ENCODE assay signal across 9 mouse cellular contexts in genomic region chr13:72640131-72640521, GRCm38 (mm10). TPM values are rescaled to one million over a fixed set of nuclear protein-coding genes. Genes with fewer than 3 reads are reported as not detected.
DNase-seq lines count a peak whose midpoint lies in the region; ATAC-seq and TF ChIP-seq lines count a peak whose summit lies in the region.
"Had no signal": no experiment of that assay in that cellular context is flagged by ENCODE, and none has a peak within 500 bp of the region (broad histone marks: within the 10 kb centered on the region; RNA-seq: fewer than 3 reads in every experiment).

No protein-coding gene starts in this region.

- H3K27ac ChIP-seq in heart, embryonic 10.5 days: no peak overlapping the region
- no peak overlapping the region for H3K27ac ChIP-seq in cortical plate, adult 2 months (ENCODE audit: insufficient read depth, low read length)
- peak overlapping the region; percentile 82 for H3K27ac ChIP-seq in hindbrain, embryonic 10.5 days
- H3K27ac ChIP-seq in liver, adult 2 months (replicated peaks; ENCODE audit: insufficient read depth, low read depth, low read length): no peak overlapping the region

- H3K4me2 ChIP-seq in myocyte (ENCODE audit: low read depth): peak overlapping the region; percentile 52

- no peak overlapping the region; the same call in 1 of the 2 replicates for H3K9ac ChIP-seq in liver, adult 2 months (ENCODE audit: low read depth, low read length)

- H3K4me1 ChIP-seq in heart, embryonic 10.5 days: peaks cover 20% of the 10 kb centered on the region
- H3K4me1 ChIP-seq in cortical plate, adult 2 months (ENCODE audit: control insufficient read depth, insufficient read depth, low read length): no peaks in the 10 kb centered on the region
- peaks cover 56% of the 10 kb centered on the region for H3K4me1 ChIP-seq in hindbrain, embryonic 10.5 days (replicated peaks)
- 0 out of 2 replicates have a peak, but pooled peaks cover 3% of the 10 kb centered on the region for H3K4me1 ChIP-seq in liver, adult 2 months (ENCODE audit: control insufficient read depth, insufficient read depth, low read length)

- peak overlapping the region; percentile 58 for H3K4me3 ChIP-seq in heart, embryonic 10.5 days
- peak overlapping the region; percentile 26; the same call in 1 of the 2 replicates for H3K4me3 ChIP-seq in cortical plate, adult 2 months (ENCODE audit: insufficient read depth, low read length)
- peak overlapping the region; percentile 54 for H3K4me3 ChIP-seq in hindbrain, embryonic 10.5 days
- peak overlapping the region; percentile 54; the same call in 1 of the 2 replicates for H3K4me3 ChIP-seq in liver, adult 2 months (ENCODE audit: insufficient read depth, low read depth, low read length)
- H3K4me3 ChIP-seq in myocyte: peak overlapping the region; percentile 14

- DNase-seq in heart, embryonic 10.5 days (ENCODE audit: low spot score): no peak
- no peak for DNase-seq in heart, adult 8-10 months (ENCODE audit: low spot score)
- no peak for DNase-seq in hindbrain, embryonic 10.5 days (ENCODE audit: low spot score)
- DNase-seq in liver, adult 2 months (ENCODE audit: extremely low read depth, low read depth, low spot score): peak; percentile 15
- no peak for DNase-seq in B cell, adult 2 months

- H3K79me2 ChIP-seq in liver, adult 2 months (ENCODE audit: control insufficient read depth, insufficient read depth, low read length): no peaks in the 10 kb centered on the region
- no peaks in the 10 kb centered on the region for H3K79me2 ChIP-seq in myocyte (ENCODE audit: control insufficient read depth, insufficient read depth)

- H3ac ChIP-seq in myocyte (ENCODE audit: control insufficient read depth, insufficient read length): no peak overlapping the region

- no peak for TF ChIP-seq CTCF in cortical plate, adult 2 months (IDR thresholded peaks at IDR 0.05; ENCODE audit: extremely low read depth, insufficient read depth, low read length)
- TF ChIP-seq CTCF in liver, adult 2 months (IDR thresholded peaks at IDR 0.05; ENCODE audit: low read depth, low read length): peak; percentile 6; the same call in 1 of the 2 replicates

- no peak for TF ChIP-seq POLR2A in cortical plate, adult 2 months (IDR thresholded peaks at IDR 0.05; ENCODE audit: extremely low read depth, insufficient read depth, low read length)
- no peak for TF ChIP-seq POLR2A in liver, adult 2 months (IDR thresholded peaks at IDR 0.05; ENCODE audit: extremely low read depth, insufficient read depth, low read length)
- TF ChIP-seq POLR2A in myocyte (IDR thresholded peaks at IDR 0.05; ENCODE audit: insufficient read length, low read depth): no peak

- no peaks in the 10 kb centered on the region for H3K9me3 ChIP-seq in heart, embryonic 10.5 days
- no peaks in the 10 kb centered on the region for H3K9me3 ChIP-seq in hindbrain, embryonic 10.5 days

- no peaks in the 10 kb centered on the region for H3K36me3 ChIP-seq in heart, embryonic 10.5 days
- no peaks in the 10 kb centered on the region for H3K36me3 ChIP-seq in hindbrain, embryonic 10.5 days
- no peaks in the 10 kb centered on the region for H3K36me3 ChIP-seq in liver, adult 2 months (ENCODE audit: control insufficient read depth, insufficient read depth, low read length)
- H3K36me3 ChIP-seq in myocyte (ENCODE audit: control insufficient read depth, insufficient read depth): no peaks in the 10 kb centered on the region

- 4% methylated on average over 11 of the region's 11 CpGs for WGBS in heart, embryonic 10.5 days
- 6% methylated on average over 11 of the region's 11 CpGs for WGBS in hindbrain, embryonic 10.5 days
- WGBS in liver, adult 2 months: 4% methylated on average over 11 of the region's 11 CpGs

- H3K27me3 ChIP-seq in heart, embryonic 10.5 days (ENCODE audit: insufficient read depth, poor library complexity, severe bottlenecking): peaks cover 89% of the 10 kb centered on the region
- H3K27me3 ChIP-seq in hindbrain, embryonic 10.5 days (ENCODE audit: insufficient read depth, poor library complexity, severe bottlenecking): peaks cover 93% of the 10 kb centered on the region
- H3K27me3 ChIP-seq in liver, adult 2 months (ENCODE audit: control insufficient read depth, insufficient read depth, low read length): peaks cover 7% of the 10 kb centered on the region; the same call in 1 of the 2 replicates
- no peaks in the 10 kb centered on the region for H3K27me3 ChIP-seq in myocyte (ENCODE audit: control insufficient read depth, insufficient read depth, insufficient read length)

- no peak for ATAC-seq in activated CD4-positive, CD25-positive, alpha-beta regulatory T cell, adult 4 months

TF ChIP-seq in myocyte, 11 proteins besides CTCF, POLR2A, EP300 and RAD21:
- no peak for TF ChIP-seq MYOG (IDR thresholded peaks at IDR 0.05; ENCODE audit: control insufficient read depth in 1 of 3, insufficient read depth in 1 of 3, insufficient read length in 2 of 3, low read depth in 2 of 3)
- no peak for TF ChIP-seq TCF3 (IDR thresholded peaks at IDR 0.05; ENCODE audit: insufficient read length, low read depth)
- no peak for TF ChIP-seq TCF12 (IDR thresholded peaks at IDR 0.05; ENCODE audit: insufficient read depth, poor library complexity, severe bottlenecking)
- no peak for TF ChIP-seq MAX (IDR thresholded peaks at IDR 0.05; ENCODE audit: low read depth)
- no peak for TF ChIP-seq USF1 (IDR thresholded peaks at IDR 0.05; ENCODE audit: low read depth)
- no peak for TF ChIP-seq SRF (IDR thresholded peaks at IDR 0.05; ENCODE audit: control insufficient read depth, insufficient read length, low read depth)
- no peak for TF ChIP-seq REST (IDR thresholded peaks at IDR 0.05; ENCODE audit: insufficient read depth, insufficient read length)

RNA-seq across cellular contexts. Expression of gene Irx2, which starts 11.5 kb away (rescaled TPM):
- 10.1 and 12.8 TPM in 2 replicates for polyA plus RNA-seq in heart, embryonic 10.5 days (2016; fragmentation: Nextera tagmentation; extraction: Ambion mirVana)
- total RNA-seq in heart, adult 8-10 months (2022): 1 to 10 TPM; 3.8 to 7.4 (median 4.9) TPM
- not detected in 2 replicates for polyA plus RNA-seq in cortical plate, adult 2 months (2012; rRNA removed)
- 38.1 and 50.5 TPM in 2 replicates for polyA plus RNA-seq in hindbrain, embryonic 10.5 days (2016; fragmentation: Nextera tagmentation; extraction: Ambion mirVana)
- total RNA-seq in liver, adult 2 months (2014; rRNA removed): not detected in 2 replicates
- polyA plus RNA-seq in liver, adult 2 months (2012; rRNA removed): 0.30 TPM in 1 of 2 replicates, not detected in the other
- polyA plus RNA-seq in myocyte (2012; fragmentation: generic; extraction: Trizol): 4.4 TPM
- not detected for polyA plus RNA-seq in activated CD4-positive, CD25-positive, alpha-beta regulatory T cell, adult 4 months (2017; shearing (Covaris generic))
- total RNA-seq: MEL had no signal
